Mouse (Mus musculus) intestine, postnatal 0 days (tissue): ENCODE results near the gene Adgrf5. TPM values are rescaled to one million over a fixed set of nuclear protein-coding genes. Genes with fewer than 3 reads are reported as not detected.
"Not testable (repeated sequence)": the region's sequence is repeated elsewhere in the genome, so short reads cannot be mapped to it uniquely, and the experiment has no call there.

Experiments used
- ATAC-seq: fragments of 200-750 bp; cut with Nextera tagmentation; 2 replicates; pipeline ENCODE4 v1.8.0; 2017; ENCODE audit warnings: mild to moderate bottlenecking, moderate TSS enrichment, moderate library complexity
- H3K27ac ChIP-seq: fragments of 300-500 bp; sonication (generic); 2 replicates; pipeline ENCODE4 v1.5.1; 2014; ENCODE audit warnings: mild to moderate bottlenecking, low read depth, low read length, moderate library complexity
- H3K27me3 ChIP-seq: fragments of 300-500 bp; sonication (generic); replicated peaks from 2 replicates; pipeline ENCODE4 v1.6.1; 2014; ENCODE audit warnings: low read length, mixed read lengths; ENCODE audit not compliant: control insufficient read depth, insufficient read depth
- H3K36me3 ChIP-seq: fragments of 300-500 bp; sonication (generic); 2 replicates; pipeline ENCODE4 v1.6.1; 2014; ENCODE audit warnings: mild to moderate bottlenecking, moderate library complexity; ENCODE audit not compliant: control insufficient read depth, insufficient read depth
- H3K4me1 ChIP-seq: fragments of 300-500 bp; sonication (generic); replicated peaks from 2 replicates; pipeline ENCODE4 v1.6.1; 2014; ENCODE audit warnings: antibody characterized with exemption, low read length, mixed read lengths; ENCODE audit not compliant: control insufficient read depth, insufficient read depth
- H3K4me2 ChIP-seq: fragments of 300-500 bp; sonication (generic); replicated peaks from 2 replicates; pipeline ENCODE4 v1.6.1; 2014; ENCODE audit warnings: low read depth, mild to moderate bottlenecking, moderate library complexity
- H3K4me3 ChIP-seq: fragments of 300-500 bp; sonication (generic); 2 replicates; pipeline ENCODE4 v1.5.1; 2014; ENCODE audit warnings: low read depth, low read length
- H3K9ac ChIP-seq: fragments of 300-500 bp; sonication (generic); 2 replicates; pipeline ENCODE4 v1.6.1; 2014; ENCODE audit warnings: mild to moderate bottlenecking, low read depth, low read length
- H3K9me3 ChIP-seq: fragments of 300-500 bp; sonication (generic); 2 replicates; pipeline ENCODE4 v1.6.1; 2016; ENCODE audit warnings: mixed run types; ENCODE audit not compliant: control insufficient read depth
- CTCF ChIP-seq: sonication (generic); IDR thresholded peaks from 2 replicates; pipeline ENCODE4 v1.5.1; 2016; ENCODE audit warnings: low read depth, mild to moderate bottlenecking, control low read depth, antibody characterized with exemption, moderate library complexity
- WGBS: fragments of 180-500 bp; shearing (Covaris S2); extraction: QIAGEN DNeasy Blood & Tissue Kit; methylation state at CpG from one replicate; pipeline ENCODE4 v1.1.7; 2014; 5-methylcytosine and 5-hydroxymethylcytosine counted together
- polyA plus RNA-seq: library from polyadenylated mRNA; unstranded; fragments of >200 nt; fragmentation: Nextera tagmentation; extraction: Ambion mirVana; gene quantifications from 2 replicates; pipeline ENCODE4 v1.2.1, GENCODE M21; 2015

The Adgrf5 gene
- polyA plus RNA-seq, 1 experiment from 2014 or later = 3.7 TPM

DNA sequence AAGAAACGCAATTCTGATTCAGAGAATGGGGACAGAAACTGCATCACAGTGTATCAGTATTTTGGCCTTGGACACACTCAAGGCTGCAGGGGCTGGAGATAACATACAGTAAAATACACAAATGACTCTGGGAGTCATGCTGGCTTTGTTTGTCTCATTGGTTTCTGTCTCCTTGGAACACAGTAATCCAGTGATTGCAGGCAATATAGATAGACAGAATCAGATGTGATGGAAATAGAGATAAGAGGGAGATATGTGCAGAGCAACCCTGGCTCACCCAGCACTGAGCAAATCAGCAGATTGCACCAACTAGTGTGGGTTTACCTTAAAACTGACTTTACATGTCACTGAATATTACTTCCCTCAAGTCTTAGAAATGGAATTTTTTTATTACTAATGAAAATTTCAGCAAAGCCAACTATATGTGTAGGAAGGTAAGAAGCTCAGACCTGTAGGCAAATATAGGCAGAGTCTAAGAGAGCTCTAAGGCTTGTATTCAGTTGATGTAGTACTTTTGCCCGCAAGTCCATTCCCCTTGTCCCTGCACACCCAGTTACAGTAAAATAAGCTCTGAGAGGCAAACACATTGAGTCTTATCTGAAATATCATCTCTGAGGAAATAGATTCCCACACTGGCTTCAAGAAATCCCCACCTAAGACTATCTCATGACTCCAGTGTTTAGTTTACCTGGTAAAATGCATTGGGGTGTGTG is 128.3 kb downstream of the Adgrf5 start:
- Histone ChIP-seq H3K27ac (peak overlapping the region; percentile 15), H3K36me3 (0 out of 2 replicates have a peak, but pooled peaks cover 9% of the 10 kb centered on the region), H3K9me3 (no peaks in the 10 kb centered on the region), H3K4me3 (no peak overlapping the region), H3K4me2 (0 out of 2 replicates have a peak overlapping the region, but pooled peaks have one; percentile 0), H3K4me1 (0 out of 2 replicates have a peak, but pooled peaks cover 8% of the 10 kb centered on the region), H3K27me3 (no peaks in the 10 kb centered on the region), H3K9ac (no peak overlapping the region)
- 64% methylated on average over 2 of the region's 2 CpGs for WGBS
- no peak for TF ChIP-seq CTCF
- peak; percentile 57; the same call in 1 of the 2 replicates for ATAC-seq

GRCm38 (mm10) chr17:43490371-43490770 is 130.1 kb downstream of the Adgrf5 start:
- not testable (repeated sequence) for H3K9ac ChIP-seq, ATAC-seq
- 65% methylated on average over 8 of the region's 10 CpGs for WGBS

DNA sequence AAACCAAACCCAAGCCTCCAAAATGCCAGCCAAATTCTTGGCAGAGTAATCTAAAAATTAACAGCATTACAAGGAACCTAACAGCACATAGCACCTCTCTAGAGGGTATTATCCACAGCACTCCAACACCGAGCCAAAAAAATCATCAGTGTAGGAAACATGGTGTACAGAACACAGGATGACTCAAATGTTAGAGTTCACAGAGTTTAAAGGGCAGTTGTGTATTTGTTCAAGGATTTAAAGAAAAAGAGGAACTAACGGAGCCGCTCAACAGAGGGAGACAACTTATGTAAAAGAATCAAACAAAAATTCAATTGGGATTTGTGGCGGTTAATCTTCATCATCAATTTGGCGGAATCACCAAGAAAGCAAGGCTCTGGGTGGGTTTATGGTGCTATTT is 135.3 kb downstream of the Adgrf5 start:
- no peak for TF ChIP-seq CTCF
- H3K27me3 ChIP-seq = no peaks in the 10 kb centered on the region
- H3K36me3 ChIP-seq = peaks cover 9% of the 10 kb centered on the region
- H3K4me2 ChIP-seq = no peak overlapping the region
- no peak overlapping the region for H3K4me3 ChIP-seq
- no peak for ATAC-seq
- H3K9me3 ChIP-seq = no peaks in the 10 kb centered on the region
- H3K9ac ChIP-seq = no peak overlapping the region
- no peak overlapping the region for H3K27ac ChIP-seq
- WGBS = 80% methylated on average over 5 of the region's 5 CpGs
- no peaks in the 10 kb centered on the region for H3K4me1 ChIP-seq

More at GRCm38 (mm10) chr17:43490371-43490770, 130.1 kb downstream of the Adgrf5 start:
- not testable (repeated sequence) for H3K27me3 ChIP-seq, H3K36me3 ChIP-seq, H3K4me1 ChIP-seq, H3K9me3 ChIP-seq, H3K27ac ChIP-seq, H3K4me3 ChIP-seq, H3K4me2 ChIP-seq

- Histone ChIP-seq H3K27ac (no peak overlapping the region), H3K4me2 (no peak overlapping the region), H3K9me3 (no peaks in the 10 kb centered on the region), H3K4me3 (no peak overlapping the region), H3K27me3 (no peaks in the 10 kb centered on the region), H3K4me1 (no peaks in the 10 kb centered on the region), H3K36me3 (peaks cover 8% of the 10 kb centered on the region), H3K9ac (no peak overlapping the region)
- WGBS = 48% methylated on average over 4 of the region's 4 CpGs
- ATAC-seq = no peak
- TF ChIP-seq CTCF = no peak
Observed at GRCm38 (mm10) chr17:43497521-43497920, 137.3 kb downstream of the Adgrf5 start.

DNA sequence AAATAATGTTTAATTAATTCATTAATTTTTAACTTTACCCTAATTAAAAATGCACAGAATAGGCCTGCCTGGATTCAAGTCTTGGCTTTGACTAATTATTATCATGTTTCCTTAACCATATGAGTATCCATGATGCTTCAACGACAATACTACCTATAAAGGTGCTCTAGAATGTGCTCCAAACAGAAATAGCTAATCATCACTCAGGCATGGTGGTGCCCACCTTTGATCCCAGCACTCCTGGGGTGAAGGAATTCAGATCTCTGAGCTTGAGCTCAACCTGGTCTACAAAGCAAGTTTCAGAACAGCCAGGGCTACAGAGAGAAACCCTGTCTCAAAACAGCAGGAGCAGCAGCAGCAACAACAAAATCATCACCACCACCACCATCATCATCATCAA is 140.3 kb downstream of the Adgrf5 start:
- Histone ChIP-seq H3K36me3 (peaks cover 3% of the 10 kb centered on the region), H3K4me3 (no peak overlapping the region; the same call in 1 of the 2 replicates), H3K27me3 (no peaks in the 10 kb centered on the region), H3K27ac (no peak overlapping the region; the same call in 1 of the 2 replicates), H3K4me1 (no peaks in the 10 kb centered on the region), H3K9me3 (no peaks in the 10 kb centered on the region), H3K9ac (no peak overlapping the region), H3K4me2 (peak overlapping the region; percentile 54)
- TF ChIP-seq CTCF = no peak
- WGBS = 76% methylated on average over 1 of the region's 1 CpGs
- no peak for ATAC-seq

- Histone ChIP-seq H3K4me1 (no peaks in the 10 kb centered on the region), H3K9me3 (no peaks in the 10 kb centered on the region), H3K27me3 (no peaks in the 10 kb centered on the region), H3K36me3 (peaks cover 3% of the 10 kb centered on the region), H3K4me3 (peak overlapping the region; percentile 39), H3K4me2 (peak overlapping the region; percentile 54), H3K9ac (no peak overlapping the region), H3K27ac (peak overlapping the region; percentile 21; the same call in 1 of the 2 replicates)
- 61% methylated on average over 3 of the region's 3 CpGs for WGBS
- no peak for ATAC-seq
- TF ChIP-seq CTCF = no peak
Observed at GRCm38 (mm10) chr17:43501223-43501622, 141.0 kb downstream of the Adgrf5 start.
